Mouse (Mus musculus): ENCODE measurements around the gene Atp6v0d1. TPM values are rescaled to one million over a fixed set of nuclear protein-coding genes. Genes with fewer than 3 reads are reported as not detected.

Gene Atp6v0d1
- polyA plus RNA-seq, 1 experiment from 2014 or later, result 50.2 TPM

- Histone ChIP-seq H3K4me3 (ENCODE audit: low read depth, low read length) (peak within 1 kb of the TSS; percentile 58), H3K9me3 (ENCODE audit: low read length) (no peaks in the 10 kb centered on the region), H3K4me1 (ENCODE audit: insufficient read depth) (peaks cover 22% of the 10 kb centered on the region), H3K4me2 (ENCODE audit: low read depth, low read length) (peak within 1 kb of the TSS; percentile 97), H3K27me3 (ENCODE audit: insufficient read depth, low read length) (peaks cover 36% of the 10 kb centered on the region), H3K36me3 (replicated peaks; ENCODE audit: insufficient read depth, low read length) (peaks cover 20% of the 10 kb centered on the region; the same call in 1 of the 2 replicates), H3K9ac (replicated peaks) (peak within 1 kb of the TSS; percentile 44; the same call in 1 of the 2 replicates), H3K27ac (ENCODE audit: low read depth) (no peak within 1 kb of the TSS)
- TF ChIP-seq EP300 (IDR thresholded peaks at IDR 0.05; ENCODE audit: low read depth) (no peak), CTCF (IDR thresholded peaks at IDR 0.05; ENCODE audit: low read depth) (0 out of 2 replicates have a peak, but pooled peaks have one; percentile 12)
- peak; percentile 52 for ATAC-seq
- DNase-seq, result peak; percentile 51
- whole genome bisulfite sequencing (ENCODE audit: insufficient replicate concordance), result 1% methylated on average over 55 of the region's 68 CpGs
Measured at GRCm38 (mm10) chr8:105518436-105519313, 47.2 kb downstream of the Atp6v0d1 start, which contains the start of gene Hsd11b2. Gene Hsd11b2 (plus strand): TSS chr8:105518755.

DNA sequence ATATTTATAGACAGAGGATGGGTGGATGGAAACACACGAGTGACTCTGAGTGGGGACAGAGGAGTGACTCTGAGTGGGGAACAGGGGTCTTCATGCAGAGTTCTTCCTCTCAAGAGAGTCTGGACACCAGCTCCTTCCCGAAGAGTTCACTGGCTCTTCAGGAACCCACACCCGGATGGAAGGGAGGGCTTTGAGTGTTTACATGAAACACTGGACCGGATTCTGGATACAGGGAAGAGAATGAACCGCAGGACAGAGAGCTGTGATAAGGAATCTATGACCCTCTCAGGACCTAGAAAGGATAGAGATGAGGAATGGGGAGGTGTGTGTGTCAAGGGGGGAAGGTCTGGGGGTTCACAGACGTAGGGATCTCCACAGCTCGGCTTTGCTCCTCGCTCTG lies 48.5 kb downstream of the Atp6v0d1 start:
- ATAC-seq, result no peak
- no peak for TF ChIP-seq EP300 (IDR thresholded peaks at IDR 0.05; ENCODE audit: low read depth)
- TF ChIP-seq CTCF (IDR thresholded peaks at IDR 0.05; ENCODE audit: low read depth), result no peak
- Histone ChIP-seq H3K36me3 (replicated peaks; ENCODE audit: insufficient read depth, low read length) (0 out of 2 replicates have a peak, but pooled peaks cover 8% of the 10 kb centered on the region), H3K4me1 (ENCODE audit: insufficient read depth) (peaks cover 22% of the 10 kb centered on the region), H3K27me3 (ENCODE audit: insufficient read depth, low read length) (peaks cover 36% of the 10 kb centered on the region), H3K4me2 (ENCODE audit: low read depth, low read length) (0 out of 2 replicates have a peak overlapping the region, but pooled peaks have one; percentile 97), H3K9me3 (ENCODE audit: low read length) (no peaks in the 10 kb centered on the region), H3K27ac (ENCODE audit: low read depth) (no peak overlapping the region), H3K4me3 (ENCODE audit: low read depth, low read length) (no peak overlapping the region), H3K9ac (replicated peaks) (no peak overlapping the region)
- WGBS (ENCODE audit: insufficient replicate concordance), result 35% methylated on average over 8 of the region's 8 CpGs
- DNase-seq, result no peak

GRCm38 (mm10) chr8:105516018-105516645 lies 49.7 kb downstream of the Atp6v0d1 start:
- Histone ChIP-seq H3K27me3 (ENCODE audit: insufficient read depth, low read length) (peaks cover 36% of the 10 kb centered on the region), H3K9ac (replicated peaks) (no peak overlapping the region), H3K4me2 (ENCODE audit: low read depth, low read length) (peak overlapping the region; percentile 27; the same call in 1 of the 2 replicates), H3K4me3 (ENCODE audit: low read depth, low read length) (no peak overlapping the region), H3K4me1 (ENCODE audit: insufficient read depth) (peaks cover 22% of the 10 kb centered on the region), H3K9me3 (ENCODE audit: low read length) (no peaks in the 10 kb centered on the region), H3K36me3 (replicated peaks; ENCODE audit: insufficient read depth, low read length) (0 out of 2 replicates have a peak, but pooled peaks cover under 1% of the 10 kb centered on the region), H3K27ac (ENCODE audit: low read depth) (no peak overlapping the region)
- DNase-seq (peak; percentile 84), ATAC-seq (peak; percentile 64)
- WGBS (ENCODE audit: insufficient replicate concordance), result 13% methylated on average over 12 of the region's 12 CpGs
- no peak for TF ChIP-seq EP300 (IDR thresholded peaks at IDR 0.05; ENCODE audit: low read depth)
- peak; percentile 96 for TF ChIP-seq CTCF (IDR thresholded peaks at IDR 0.05; ENCODE audit: low read depth)

DNA sequence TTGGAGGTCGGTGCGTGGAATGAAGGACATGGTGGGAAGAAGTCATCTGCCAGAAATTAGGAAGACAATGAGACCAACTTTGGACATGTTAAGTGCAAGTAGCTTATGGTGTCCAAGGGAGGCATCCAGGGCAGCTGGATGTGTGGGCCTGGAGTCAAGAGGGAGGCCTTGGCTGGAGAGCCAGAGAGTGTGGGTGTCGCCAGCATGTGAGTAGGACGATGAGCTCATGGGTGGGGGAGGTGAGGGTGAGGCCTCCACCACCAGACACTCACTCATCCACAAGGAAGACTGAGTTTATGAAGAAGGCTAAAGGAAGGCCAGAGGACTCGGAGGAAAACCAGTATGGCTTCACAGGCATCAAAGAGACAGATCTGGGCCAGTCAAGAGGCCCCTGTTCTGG lies 51.2 kb downstream of the Atp6v0d1 start:
- Histone ChIP-seq H3K27me3 (ENCODE audit: insufficient read depth, low read length) (peaks cover 32% of the 10 kb centered on the region), H3K4me2 (ENCODE audit: low read depth, low read length) (no peak overlapping the region), H3K4me3 (ENCODE audit: low read depth, low read length) (no peak overlapping the region), H3K4me1 (ENCODE audit: insufficient read depth) (peaks cover 22% of the 10 kb centered on the region), H3K9ac (replicated peaks) (no peak overlapping the region), H3K9me3 (ENCODE audit: low read length) (no peaks in the 10 kb centered on the region), H3K27ac (ENCODE audit: low read depth) (no peak overlapping the region), H3K36me3 (replicated peaks; ENCODE audit: insufficient read depth, low read length) (no peaks in the 10 kb centered on the region)
- WGBS (ENCODE audit: insufficient replicate concordance), result 70% methylated on average over 5 of the region's 5 CpGs
- TF ChIP-seq CTCF (IDR thresholded peaks at IDR 0.05; ENCODE audit: low read depth), result no peak
- TF ChIP-seq EP300 (IDR thresholded peaks at IDR 0.05; ENCODE audit: low read depth), result no peak
- DNase-seq, result no peak
- ATAC-seq, result no peak

GRCm38 (mm10) chr8:105514194-105514593 lies 51.7 kb downstream of the Atp6v0d1 start:
- Histone ChIP-seq H3K4me2 (ENCODE audit: low read depth, low read length) (no peak overlapping the region), H3K27ac (ENCODE audit: low read depth) (no peak overlapping the region), H3K4me1 (ENCODE audit: insufficient read depth) (peaks cover 18% of the 10 kb centered on the region), H3K36me3 (replicated peaks; ENCODE audit: insufficient read depth, low read length) (no peaks in the 10 kb centered on the region), H3K9ac (replicated peaks) (no peak overlapping the region), H3K9me3 (ENCODE audit: low read length) (no peaks in the 10 kb centered on the region), H3K4me3 (ENCODE audit: low read depth, low read length) (no peak overlapping the region), H3K27me3 (ENCODE audit: insufficient read depth, low read length) (peaks cover 28% of the 10 kb centered on the region)
- WGBS (ENCODE audit: insufficient replicate concordance), result 77% methylated on average over 6 of the region's 6 CpGs
- DNase-seq (no peak), ATAC-seq (no peak)
- no peak for TF ChIP-seq EP300 (IDR thresholded peaks at IDR 0.05; ENCODE audit: low read depth)
- TF ChIP-seq CTCF (IDR thresholded peaks at IDR 0.05; ENCODE audit: low read depth), result no peak
